Mouse (Mus musculus): ENCODE measurements around the gene Filip1l.

Gene Filip1l

DNA sequence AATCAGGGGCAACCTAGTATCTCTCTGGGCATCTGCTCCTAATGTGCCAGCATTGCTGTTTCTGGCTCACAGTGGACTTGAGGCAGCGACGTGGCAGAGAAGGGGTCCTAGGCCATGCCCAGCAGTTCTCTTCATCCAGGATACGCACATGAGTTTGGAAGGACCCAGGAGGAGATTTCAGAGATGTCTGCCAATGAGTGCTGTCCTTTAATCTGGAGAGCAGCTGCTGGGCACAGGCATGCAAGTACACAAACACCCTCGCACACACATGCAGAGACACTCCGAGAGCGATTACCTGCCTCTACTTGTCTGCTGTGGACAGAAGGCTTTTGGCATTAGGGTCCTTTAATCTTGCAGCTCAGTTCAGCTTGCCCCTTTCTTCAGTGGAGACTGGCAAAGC, at the start of gene Filip1l:
TSS of gene Filip1l (plus strand) at position 343 of the 400 bp plus-strand sequence.
- no peak for DNase-seq (ENCODE audit: low spot score in 2 of 2)

DNA sequence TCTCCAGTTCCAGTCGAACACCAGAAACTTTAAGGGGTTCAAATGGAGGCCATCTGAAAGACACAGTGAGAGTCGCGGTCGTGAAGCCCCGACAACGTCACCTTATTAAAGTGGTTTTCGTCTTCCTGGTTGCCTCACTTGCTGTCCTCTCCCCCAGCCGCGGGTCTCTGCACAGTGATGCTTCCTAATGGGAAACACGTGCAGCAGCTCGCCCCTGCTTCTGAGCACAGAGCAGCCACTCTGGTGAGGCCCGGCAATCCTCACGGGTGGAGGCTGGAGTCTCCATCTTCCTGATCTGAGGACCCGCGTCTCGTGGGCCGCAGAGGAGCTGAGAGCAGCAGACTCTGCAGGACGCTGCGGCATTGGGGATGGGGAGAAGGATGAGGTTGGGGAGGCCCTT, 49.2 kb upstream of the Filip1l start:
- DNase-seq (ENCODE audit: low spot score in 2 of 2): no peak

DNA sequence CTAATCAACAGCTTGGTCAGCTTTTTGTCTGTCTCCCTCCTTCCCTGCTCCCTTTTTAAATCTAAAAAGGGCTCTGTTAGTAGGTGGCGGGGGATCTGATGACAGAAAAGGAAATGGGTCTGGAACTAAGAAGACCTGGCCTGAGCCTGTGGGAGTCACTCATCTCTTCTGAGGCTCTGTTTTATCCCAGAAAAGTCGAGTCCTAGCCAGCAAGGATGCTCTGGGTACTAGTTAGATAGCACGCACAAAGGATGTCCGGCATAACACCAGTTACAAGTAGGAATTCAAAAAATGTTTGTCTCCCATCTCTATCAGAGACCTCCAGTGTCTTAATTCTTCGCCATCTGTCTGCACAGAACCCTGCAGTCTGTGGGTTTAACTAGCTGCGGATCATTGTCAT, 47.4 kb upstream of the Filip1l start:
- no peak for DNase-seq (ENCODE audit: low spot score in 2 of 2)

DNA sequence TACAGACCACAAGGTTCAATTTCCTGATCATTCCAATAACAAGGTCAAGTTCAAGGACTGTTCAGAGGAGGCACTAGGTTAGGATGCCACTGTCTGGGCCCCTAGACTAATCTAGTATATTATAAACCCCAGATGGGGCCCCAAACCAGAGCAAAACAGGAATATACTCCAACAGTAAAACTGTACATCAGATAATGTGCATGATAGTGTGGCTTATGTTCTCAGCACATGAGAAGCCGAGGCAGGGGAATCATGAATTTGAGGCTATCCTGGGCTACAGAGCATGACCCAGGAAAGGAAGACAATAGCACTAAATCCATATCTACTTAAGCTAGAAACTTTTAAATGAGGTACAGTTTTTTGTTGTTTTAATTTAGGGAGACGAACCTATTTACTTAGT, 40.8 kb upstream of the Filip1l start:
- DNase-seq (ENCODE audit: low spot score in 2 of 2): no peak

DNA sequence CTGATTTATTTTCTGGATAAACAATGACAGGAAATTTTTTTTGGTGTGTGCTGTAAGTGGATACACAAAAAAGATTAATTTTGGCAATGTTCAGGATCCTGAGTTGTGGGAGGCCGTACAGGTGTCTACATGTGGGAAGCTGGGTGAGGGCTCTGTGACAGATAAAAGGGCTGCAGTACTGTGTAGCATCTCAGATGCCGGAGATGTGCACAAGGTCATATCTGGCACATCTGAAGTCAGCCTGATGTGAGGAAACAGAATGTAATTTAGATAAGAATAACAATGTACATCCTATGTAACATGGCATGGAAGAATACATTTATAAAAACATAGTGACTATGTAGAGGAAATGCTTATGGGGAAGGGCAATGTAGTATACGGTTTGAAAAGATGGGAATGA, 39.4 kb upstream of the Filip1l start:
- DNase-seq (ENCODE audit: low spot score in 2 of 2): no peak

DNA sequence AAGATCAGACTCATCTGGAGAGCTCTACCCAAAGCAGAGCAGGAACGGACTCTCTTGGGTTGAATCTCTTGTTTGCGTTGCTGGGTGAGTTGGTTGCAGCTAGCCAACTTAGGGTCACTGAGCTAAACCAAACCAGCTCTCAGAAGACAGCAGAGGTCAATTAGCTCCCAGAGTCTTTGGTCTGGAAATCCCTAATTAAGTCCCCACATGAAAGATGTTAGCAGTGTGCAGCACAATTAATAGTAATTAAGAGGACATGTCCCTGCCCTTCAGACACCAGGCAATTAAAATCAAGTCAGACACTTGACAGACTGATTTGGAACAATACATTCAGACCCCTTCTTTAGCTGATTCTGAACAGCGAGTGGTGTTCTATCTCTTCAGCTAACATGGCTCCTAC, 38.7 kb upstream of the Filip1l start:
- no peak for DNase-seq (ENCODE audit: low spot score in 2 of 2)

DNA sequence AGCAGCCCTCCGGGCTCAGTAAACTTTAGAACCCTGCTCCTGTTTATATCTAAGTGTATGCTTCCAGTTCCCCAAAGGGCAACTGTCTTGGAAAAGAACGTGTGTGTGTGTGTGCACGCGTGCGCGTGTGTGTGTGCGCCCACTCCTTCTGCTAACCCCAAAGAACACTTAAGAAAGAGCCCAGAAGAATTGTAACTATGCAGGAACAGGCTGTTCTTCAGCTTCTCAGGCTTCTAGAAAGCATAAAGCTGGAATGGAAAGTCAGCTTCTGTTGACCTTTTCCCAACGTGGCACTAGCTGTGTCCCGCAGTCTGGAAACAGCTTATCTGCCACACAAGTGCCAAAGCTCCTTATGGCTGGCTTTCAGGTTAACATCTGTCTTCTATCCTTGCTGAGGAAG, 37.9 kb upstream of the Filip1l start:
- no peak for DNase-seq (ENCODE audit: low spot score in 2 of 2)

DNA sequence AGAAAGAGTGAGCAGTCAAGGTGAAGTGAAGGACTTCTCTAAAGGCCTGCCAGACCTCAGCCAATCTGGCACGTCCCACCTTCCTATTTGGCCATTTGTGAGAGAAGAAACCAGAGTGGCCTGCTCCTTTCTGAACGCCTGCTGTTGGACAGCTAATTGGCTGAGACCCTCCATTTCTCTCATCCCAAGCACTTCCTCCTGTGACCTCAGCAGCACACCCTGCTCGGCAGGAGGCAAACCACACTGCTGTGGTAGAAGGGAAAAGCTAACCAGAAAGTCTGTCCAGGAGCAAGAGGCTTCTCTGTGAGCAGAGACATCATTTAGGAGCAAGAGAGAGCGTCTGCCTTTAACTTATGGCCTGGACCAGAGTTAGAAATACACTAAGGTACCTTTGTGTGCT, 35.8 kb upstream of the Filip1l start:
- DNase-seq (ENCODE audit: low spot score in 2 of 2): no peak

DNA sequence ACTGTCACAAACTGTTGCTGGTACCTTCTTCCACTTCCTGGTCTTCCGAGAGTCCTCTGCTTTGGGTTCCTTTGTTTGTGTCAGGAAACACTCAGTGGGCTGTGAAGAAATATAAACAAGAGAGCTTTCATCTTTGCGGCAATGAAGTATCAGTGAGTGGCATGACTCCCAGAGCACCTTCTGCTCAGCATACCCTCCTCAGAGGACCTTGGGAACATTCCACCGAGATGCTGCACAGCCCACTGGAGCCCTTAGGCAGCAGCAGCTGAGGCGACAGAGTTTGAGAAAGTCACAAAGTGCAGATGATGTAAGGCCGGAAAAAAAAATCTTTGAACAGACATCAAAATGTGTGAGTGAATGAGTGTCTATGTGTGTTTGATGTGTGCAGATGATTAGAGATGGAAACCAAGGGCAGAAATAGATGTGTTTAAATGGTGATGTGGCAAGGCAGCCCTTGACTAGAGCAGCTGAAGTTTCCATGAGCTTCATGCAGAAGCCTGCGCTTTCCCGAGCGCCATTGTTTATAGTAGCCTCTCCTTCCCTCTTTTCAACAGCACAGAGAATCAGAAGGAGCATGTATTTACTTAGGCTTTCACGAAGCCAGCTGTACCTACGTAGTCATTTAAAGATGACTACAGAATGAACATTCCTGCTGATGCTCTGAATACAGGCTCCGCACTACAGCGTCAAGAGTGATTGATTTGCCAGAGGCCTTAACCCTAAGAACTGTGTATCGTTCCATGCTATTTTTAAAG, 34.8 kb upstream of the Filip1l start:
- DNase-seq (ENCODE audit: low spot score in 2 of 2): no peak

DNA sequence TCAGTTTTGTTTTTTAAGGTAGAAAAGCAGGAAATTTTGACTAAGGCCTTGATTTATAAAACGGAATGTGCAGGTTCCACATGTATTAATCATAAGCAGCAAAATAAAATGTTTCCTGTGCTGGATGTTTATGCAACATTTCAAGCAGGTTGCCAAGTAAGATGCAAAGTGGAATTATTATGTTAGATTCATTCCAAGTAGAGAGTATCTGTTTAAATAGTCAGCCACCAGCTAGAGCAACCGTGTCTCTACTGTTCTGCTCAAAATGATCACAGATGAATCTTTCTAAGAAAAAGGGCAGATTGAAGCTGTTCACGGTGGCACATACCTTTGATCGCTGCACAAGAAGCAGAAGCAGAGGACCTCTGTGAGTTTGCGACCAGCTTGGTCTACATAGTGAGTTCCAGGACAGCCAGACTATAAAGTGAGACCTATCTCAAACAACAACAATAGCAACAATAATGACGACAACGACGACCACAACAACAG, 34.2 kb upstream of the Filip1l start:
- no peak for DNase-seq (ENCODE audit: low spot score in 2 of 2)

DNA sequence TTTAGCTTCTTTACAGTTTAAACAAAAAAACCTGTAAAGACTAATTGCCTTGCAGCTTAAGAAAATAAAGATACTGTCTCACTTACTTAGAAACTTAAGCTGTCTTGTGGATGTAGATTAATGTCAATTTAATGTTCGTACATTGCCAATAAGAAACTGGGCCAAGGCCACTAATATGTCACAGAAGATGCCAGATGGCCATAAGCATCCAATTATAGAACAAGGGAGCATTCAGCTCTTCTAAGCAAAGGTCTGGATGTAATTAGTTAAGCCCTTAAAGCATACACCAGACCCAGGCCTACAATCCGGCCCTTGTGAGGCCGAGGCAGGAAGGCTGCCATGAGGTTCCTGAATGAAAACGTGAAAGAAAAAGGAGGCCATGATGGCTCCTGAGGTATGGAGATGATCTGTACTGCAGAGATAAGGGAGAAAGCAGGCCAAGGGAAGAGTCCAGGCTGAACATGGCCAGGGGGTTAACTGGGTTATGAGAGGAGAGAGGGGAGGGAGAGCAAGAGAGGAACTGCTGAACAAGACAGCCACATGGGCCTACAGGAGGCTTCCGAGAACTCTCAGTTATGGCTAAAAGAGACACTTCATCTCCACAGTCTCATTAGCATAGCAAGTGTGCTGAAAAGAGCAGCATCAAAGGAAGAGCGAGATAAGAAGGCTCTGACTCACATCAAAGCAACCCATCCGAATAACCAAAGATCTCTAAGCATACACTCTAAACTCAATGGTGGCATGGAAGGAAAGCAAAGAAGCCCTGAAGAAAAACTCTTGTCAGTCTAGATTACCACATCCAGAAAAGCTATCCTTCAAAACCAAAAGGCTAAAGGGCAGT, 33.4 kb upstream of the Filip1l start:
- DNase-seq (ENCODE audit: low spot score in 2 of 2): no peak

DNA sequence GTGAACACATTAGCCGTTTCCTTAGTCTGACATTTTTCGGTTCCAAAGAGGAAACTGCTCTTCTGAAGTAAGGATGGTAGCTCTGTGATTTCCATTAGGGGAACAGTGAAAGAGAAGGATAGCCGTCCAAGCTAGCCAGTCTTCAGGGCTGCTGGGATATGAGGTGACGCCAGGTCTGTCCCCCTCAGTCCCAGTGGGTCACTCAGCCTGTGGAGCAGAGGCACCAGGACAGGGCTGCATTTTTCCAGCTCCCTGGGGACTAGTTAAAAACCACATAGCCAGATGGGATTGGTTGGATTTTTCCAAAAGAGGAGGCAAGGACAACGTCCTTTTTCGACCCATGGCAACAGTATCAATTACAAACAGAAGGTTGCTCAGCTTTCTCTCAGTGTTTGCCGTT, 25.9 kb upstream of the Filip1l start:
- DNase-seq (ENCODE audit: low spot score in 2 of 2): no peak

DNA sequence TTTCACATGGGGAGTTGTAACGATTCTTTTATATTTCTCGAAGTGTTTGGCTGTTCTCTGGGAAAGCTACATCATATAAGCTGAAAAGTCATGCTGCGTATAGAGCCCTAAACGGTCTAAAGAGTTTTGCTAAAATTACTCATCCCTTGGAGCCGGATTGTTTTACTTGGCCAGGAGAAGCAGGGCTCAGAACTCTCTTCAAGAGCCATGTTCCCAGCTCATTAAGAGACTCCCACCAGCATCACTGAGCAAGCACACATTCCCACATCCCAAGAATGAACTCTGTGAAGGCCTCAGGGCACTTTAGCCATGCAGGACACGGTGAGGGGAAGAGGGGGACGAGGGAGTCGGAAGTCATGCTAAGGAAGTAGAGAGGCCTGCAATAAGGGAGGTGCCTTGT, 23.9 kb upstream of the Filip1l start:
- DNase-seq (ENCODE audit: low spot score in 2 of 2): no peak

DNA sequence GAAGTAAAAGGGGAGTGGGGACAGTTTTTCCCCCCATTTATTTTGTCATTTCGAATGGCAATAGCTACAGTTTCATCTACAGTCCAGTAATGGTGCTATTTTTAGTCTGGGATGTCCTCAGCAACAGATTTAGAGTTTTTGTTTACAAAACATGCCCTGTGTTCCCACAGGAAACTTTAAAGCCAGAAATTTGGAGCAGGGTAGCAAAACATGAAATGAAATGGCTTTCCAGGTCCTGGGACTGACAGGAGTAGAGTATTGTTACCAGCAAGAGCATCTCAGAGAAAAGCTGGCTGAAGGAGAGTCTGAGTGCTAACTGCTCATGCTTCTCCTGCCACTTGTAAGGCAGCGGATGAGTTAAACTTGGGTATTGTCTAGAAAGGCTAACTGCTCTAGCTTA, 22.8 kb upstream of the Filip1l start:
- no peak for DNase-seq (ENCODE audit: low spot score in 2 of 2)

DNA sequence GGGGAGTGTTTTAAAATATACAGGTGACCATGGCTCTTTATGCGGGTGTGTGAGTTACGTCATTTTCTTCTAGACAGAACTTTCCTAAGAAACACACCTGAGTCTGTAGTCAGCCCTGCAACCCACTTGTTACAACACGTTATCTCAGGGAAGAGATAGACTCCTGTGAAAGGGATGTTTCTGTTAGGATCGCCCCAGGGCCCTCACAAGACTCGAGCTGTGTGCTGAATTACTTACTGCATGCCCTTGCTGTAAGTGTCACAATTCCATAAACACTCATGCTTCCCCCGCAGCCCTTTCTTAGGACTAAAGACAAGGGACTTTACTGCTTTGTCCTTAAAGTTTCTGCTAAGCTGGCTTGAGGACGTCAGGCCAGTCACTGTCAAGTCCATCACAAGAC, 20.6 kb upstream of the Filip1l start:
- no peak for DNase-seq (ENCODE audit: low spot score in 2 of 2)

DNA sequence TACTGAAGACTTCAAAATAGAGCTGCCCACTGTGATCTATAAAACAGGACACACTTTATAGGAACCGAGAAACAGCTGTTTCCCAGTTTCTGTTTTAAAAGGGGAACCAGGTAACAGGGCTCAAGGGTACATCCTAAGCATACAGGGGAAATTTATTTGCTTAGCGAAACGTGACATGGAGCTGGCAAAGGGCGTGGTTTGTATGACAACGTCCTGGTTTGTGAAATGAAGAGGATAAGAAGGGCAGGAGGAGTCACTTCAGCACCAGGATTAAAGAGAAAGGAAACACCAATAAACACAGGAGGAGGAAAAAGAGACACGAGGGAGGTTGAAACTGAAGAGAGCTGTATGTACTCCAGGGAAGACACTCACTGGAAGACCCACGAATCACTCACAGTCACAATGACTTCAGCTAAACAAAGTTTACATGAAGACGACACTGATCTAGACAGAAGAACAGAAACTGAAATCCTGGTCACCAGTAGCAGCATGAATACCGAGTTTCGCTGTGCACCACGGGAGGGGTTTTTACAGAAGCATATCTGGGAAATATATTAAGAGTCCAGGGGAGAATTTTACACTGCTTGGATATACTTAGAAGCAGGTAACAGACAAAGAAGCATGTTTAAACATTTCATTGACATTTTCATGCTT, 16.0 kb upstream of the Filip1l start:
- no peak for DNase-seq (ENCODE audit: low spot score in 2 of 2)

DNA sequence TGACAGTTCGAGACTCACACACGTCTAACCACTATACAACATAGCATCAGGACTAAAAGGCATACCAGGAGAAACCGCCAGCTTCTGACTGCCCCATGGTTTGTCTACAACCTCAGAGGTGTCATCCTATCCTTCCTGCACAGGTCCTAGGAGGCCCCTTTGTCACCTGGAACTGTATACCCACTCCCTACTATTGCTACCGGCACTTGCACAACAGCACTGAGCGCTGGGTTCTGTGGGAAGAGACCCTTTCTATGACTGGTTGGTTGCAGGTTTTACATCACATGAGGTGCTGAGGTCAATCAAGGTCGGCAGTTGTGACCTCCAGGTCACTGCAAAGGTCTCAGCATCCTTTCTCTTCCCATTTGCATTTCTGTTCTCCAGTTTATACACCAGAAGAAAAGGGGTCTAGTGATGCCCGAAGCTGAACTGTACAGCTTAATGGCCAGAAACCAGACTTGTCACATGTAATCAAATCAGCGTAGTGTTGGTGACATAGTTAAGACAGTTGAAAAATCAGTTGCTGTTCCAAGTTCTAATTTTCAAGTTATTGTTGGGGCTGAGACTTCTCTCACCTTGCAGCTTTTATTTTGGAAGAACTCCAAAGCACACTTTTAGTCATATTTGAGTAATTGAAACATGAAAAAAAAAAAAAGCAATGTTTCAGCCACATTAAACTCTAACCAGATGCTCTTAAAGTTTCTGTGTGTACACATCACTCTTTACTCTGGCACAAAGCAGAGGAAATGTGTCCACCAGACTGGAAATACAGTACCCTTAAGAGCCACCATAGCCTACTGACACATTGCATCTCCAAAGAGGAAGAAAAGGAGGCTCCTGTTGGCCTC, 12.9 kb upstream of the Filip1l start:
- no peak for DNase-seq (ENCODE audit: low spot score in 2 of 2)

DNA sequence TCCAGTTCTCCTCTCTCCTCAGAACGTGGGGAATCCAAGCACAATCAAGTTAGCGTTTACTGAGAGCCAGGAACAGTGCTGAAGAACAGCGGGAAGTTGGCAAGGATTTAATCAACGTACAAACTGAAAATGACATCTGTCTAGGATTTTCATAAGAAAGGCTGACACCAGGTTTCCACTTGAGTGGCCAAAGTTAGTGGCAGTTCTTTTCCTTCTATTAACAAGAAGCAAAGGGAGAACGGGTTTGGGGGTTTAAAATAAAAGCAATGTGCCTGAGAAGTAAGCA, 12.3 kb upstream of the Filip1l start:
- no peak for DNase-seq (ENCODE audit: low spot score in 2 of 2)

DNA sequence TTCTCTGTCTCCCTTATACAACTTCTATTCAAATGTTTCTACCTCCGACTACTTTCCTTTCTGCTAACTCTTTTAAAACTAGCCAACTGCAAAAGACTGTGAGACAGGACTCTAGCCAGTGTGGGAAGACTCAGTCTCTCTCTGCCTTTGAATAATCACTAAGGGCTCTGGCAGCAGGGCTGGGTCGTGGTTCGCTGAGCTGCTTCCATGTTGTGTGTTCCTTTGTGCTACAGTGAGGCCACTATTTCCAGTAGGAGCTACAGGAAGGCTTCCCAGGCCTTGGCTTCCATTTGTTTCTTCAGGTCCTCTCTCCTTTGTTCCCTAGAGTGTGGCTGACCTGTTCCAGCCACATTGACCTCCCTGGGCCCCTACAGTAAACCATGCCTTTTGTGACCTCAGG, 6.6 kb upstream of the Filip1l start:
- DNase-seq (ENCODE audit: low spot score in 2 of 2): no peak

DNA sequence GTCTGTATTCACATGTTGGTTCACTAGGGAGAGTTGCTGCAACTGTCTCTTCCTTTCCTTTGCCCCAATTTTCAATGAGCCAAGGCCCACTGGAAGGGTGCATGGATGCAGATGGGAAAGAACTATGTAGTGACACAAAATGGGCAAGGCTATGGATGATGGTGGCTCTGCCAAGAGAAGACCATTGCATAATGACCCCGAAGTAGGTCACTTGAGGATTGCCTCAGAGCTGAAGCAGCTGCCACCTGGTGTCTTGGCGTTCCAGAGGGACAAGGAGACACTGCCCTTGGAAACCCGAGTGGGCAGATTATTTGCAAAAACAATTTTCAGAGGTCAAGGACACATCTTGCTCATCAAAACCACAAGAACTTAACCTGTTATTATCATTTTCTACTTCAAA, 3.9 kb upstream of the Filip1l start:
- no peak for DNase-seq (ENCODE audit: low spot score in 2 of 2)

DNA sequence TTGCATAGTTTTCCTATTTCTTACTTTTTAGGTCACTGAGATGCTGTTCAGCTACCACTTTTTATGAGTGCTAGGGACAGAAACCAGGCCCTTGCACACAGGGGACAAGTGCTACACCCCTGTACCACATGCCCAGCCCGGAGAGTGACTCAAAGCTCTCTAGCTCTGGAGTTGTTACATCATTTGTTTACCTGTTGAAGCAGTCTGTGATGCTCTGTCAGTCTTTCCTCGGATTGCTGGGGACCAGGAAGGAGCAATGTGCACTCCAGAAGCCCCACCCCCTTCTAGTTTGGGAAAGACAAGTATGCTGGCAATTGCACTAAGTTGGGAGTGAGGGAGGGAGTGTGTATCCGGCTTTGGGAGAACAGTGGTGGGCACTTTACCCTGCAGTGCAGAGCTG, 3.2 kb upstream of the Filip1l start:
- no peak for DNase-seq (ENCODE audit: low spot score in 2 of 2)

DNA sequence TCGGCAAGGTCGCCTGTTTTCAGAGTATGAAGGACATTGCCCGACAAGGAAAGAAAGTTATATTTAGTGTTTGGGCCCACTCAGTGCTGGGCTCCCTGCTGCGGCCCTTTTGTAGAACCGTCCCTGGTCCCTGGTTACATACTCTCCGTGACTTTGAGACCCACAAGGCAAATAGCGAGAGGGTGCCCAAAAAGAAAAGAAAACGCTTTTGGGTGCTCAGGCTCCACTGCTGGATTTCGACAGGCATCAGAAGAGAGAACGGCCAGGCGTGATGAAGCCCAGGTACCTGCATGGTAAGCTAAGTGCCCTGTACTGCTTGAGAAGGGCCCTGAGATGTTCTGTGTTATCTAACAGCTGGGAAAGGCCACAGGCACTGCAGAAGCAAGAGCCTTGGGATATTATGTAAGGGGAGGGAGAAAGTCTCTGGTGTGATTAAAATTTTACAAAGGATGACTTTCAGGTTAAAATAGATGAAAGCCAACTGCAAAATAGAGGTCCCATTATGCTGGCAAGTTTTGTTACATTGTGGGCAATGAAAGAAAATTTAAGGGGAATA, 351 bp downstream of the Filip1l start:
- DNase-seq (ENCODE audit: low spot score in 2 of 2): no peak

Measured in urinary bladder, postnatal 4 days (tissue).